Mouse (Mus musculus): ENCODE measurements at regions not wholly inside any gene's neighbourhood (a gene's known extent, or its start where the extent isn't known, plus 50 kb on each side); places are given as distances from the start of the nearest gene placed in this dataset.
A peak's percentile ranks its signal among the peaks of the same experiment; 100 is the strongest.

DNA sequence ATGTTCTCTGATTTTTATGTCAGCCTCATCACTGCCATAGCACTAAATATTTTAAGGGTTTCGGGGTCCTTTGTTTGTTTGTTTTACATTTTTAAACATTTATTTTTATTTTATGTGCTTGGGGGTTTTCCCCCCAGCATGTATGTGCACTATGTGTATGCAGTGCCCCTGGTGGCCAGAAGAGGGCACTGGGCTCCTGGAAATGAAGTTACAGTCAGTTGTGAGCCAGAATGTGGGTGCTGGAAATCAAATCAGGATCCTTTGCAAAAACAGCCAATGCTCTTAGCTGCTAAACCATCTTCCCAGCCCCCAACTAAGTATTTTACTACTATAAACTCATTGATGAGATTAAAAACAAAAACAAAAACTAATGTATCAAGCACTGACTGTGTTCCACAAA is 75.8 kb downstream of the Polr2m start:
- TF ChIP-seq MAFK (IDR thresholded peaks at IDR 0.05; ENCODE audit: insufficient read depth, low read depth, low read length) (no peak), CHD2 (IDR thresholded peaks at IDR 0.05; ENCODE audit: low read depth, low read length) (no peak), ZNF384 (IDR thresholded peaks at IDR 0.05; ENCODE audit: low read depth, low read length) (no peak), HCFC1 (IDR thresholded peaks at IDR 0.05; ENCODE audit: borderline replicate concordance, insufficient read depth, low read length) (no peak), ZC3H11A (IDR thresholded peaks at IDR 0.05; ENCODE audit: borderline replicate concordance, low read depth, low read length) (0 out of 2 replicates have a peak, but pooled peaks have one; percentile 20)

Data from ES-E14 (cell line).